Mouse (Mus musculus) heart, postnatal 0 days (tissue): ENCODE measurements at regions not wholly inside any gene's neighbourhood (a gene's known extent, or its start where the extent isn't known, plus 50 kb on each side); places are given as distances from the start of the nearest gene placed in this dataset.
A peak's percentile ranks its signal among the peaks of the same experiment; 100 is the strongest.

ENCODE experiments used
- ATAC-seq: fragments of 200-750 bp; cut with Nextera tagmentation; 2 replicates; pipeline ENCODE4 v1.8.0; 2017; ENCODE audit warnings: low read depth, moderate number of reproducible peaks, moderate library complexity; ENCODE audit not compliant: insufficient read depth
- DNase-seq: peaks from one replicate; pipeline ENCODE4 v3.0.0-alpha.2; 2016; ENCODE audit warnings: low spot score
- H3K27ac ChIP-seq: fragments of 300-500 bp; sonication (generic); 2 replicates; pipeline ENCODE4 v1.5.1; 2014; ENCODE audit warnings: low read depth, mild to moderate bottlenecking
- H3K27me3 ChIP-seq: fragments of 300-500 bp; sonication (generic); 2 replicates; pipeline ENCODE4 v1.6.1; 2014; ENCODE audit warnings: low read length, mixed read lengths; ENCODE audit not compliant: control insufficient read depth, insufficient read depth
- H3K36me3 ChIP-seq: fragments of 300-500 bp; sonication (generic); replicated peaks from 2 replicates; pipeline ENCODE4 v1.6.1; 2014; ENCODE audit warnings: low read length, mixed read lengths; ENCODE audit not compliant: control insufficient read depth, insufficient read depth
- H3K4me1 ChIP-seq: fragments of 300-500 bp; sonication (generic); 2 replicates; pipeline ENCODE4 v1.6.1; 2014; ENCODE audit warnings: antibody characterized with exemption; ENCODE audit not compliant: control insufficient read depth, insufficient read depth
- H3K4me2 ChIP-seq: fragments of 300-500 bp; sonication (generic); 2 replicates; pipeline ENCODE4 v1.6.1; 2014; ENCODE audit warnings: low read depth, mild to moderate bottlenecking, low read length, moderate library complexity
- H3K4me3 ChIP-seq: fragments of 300-500 bp; sonication (generic); 2 replicates; pipeline ENCODE4 v1.5.1; 2014; ENCODE audit warnings: low read depth, low read length
- H3K9ac ChIP-seq: fragments of 300-500 bp; sonication (generic); replicated peaks from 2 replicates; pipeline ENCODE4 v1.6.1; 2014; ENCODE audit warnings: low read depth, low read length, mixed read lengths
- H3K9me3 ChIP-seq: fragments of 300-500 bp; sonication (generic); replicated peaks from 2 replicates; pipeline ENCODE4 v1.6.1; 2016; ENCODE audit warnings: low read length; ENCODE audit not compliant: control insufficient read depth
- CTCF ChIP-seq: IDR thresholded peaks from 2 replicates; pipeline ENCODE4 v1.5.1; 2016; ENCODE audit warnings: antibody characterized with exemption, control low read depth, low read depth
- EP300 ChIP-seq: IDR thresholded peaks from 2 replicates; pipeline ENCODE4 v1.6.1; 2016; ENCODE audit warnings: antibody characterized with exemption, low read depth
- WGBS: fragments of 180-500 bp; shearing (Covaris S2); extraction: QIAGEN DNeasy Blood & Tissue Kit; methylation state at CpG from one replicate; pipeline ENCODE4 v1.1.7; 2014; 5-methylcytosine and 5-hydroxymethylcytosine counted together

DNA sequence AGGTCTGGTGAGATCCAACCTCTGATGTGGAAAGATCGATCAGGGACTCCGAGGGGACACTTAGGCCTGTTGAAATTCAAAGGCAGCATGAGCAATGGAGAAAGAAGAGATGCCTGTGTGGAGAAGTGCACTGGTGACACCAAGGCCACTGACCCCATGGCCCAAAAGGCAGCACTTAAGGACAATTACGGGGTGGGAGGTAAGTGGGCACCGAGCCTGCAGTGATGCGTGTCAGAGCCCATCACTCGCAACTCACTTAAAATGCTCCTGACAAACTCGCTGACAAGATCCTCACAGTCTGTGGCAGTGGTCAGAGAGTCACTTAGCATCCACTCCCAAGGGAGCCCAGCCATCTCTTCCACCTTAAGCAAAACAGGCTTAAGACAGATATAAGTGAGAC is 207.7 kb upstream of the Mki67 start:
- H3K4me2 ChIP-seq = no peak overlapping the region
- no peak overlapping the region for H3K9ac ChIP-seq
- ATAC-seq = no peak
- TF ChIP-seq CTCF = no peak
- no peak for TF ChIP-seq EP300
- WGBS = 42% methylated on average over 7 of the region's 7 CpGs
- H3K36me3 ChIP-seq = no peaks in the 10 kb centered on the region
- DNase-seq = no peak
- no peaks in the 10 kb centered on the region for H3K27me3 ChIP-seq
- H3K4me3 ChIP-seq = no peak overlapping the region
- H3K4me1 ChIP-seq = no peaks in the 10 kb centered on the region
- no peaks in the 10 kb centered on the region for H3K9me3 ChIP-seq
- no peak overlapping the region for H3K27ac ChIP-seq

DNA sequence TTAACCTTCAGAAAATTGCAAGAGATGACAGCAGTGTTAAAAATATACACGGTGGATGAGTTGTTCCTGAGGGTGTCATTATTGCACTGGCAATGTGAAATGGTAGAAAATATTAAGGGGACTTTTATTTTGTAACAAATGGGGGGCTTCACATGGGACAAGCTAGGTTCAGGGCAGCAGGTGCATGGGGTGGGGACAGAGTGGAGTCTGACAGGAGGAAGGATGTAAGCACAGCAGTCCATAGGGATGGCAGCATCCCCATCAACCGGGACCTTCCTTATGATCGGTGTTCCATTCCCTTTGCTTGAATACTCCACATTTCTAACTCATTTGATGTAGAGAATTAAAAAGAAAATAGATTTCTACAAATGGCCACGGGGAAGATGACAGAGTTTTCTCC is 208.5 kb upstream of the Mki67 start:
- DNase-seq (no peak), ATAC-seq (no peak)
- Histone ChIP-seq H3K9me3 (no peaks in the 10 kb centered on the region), H3K4me2 (no peak overlapping the region), H3K36me3 (no peaks in the 10 kb centered on the region), H3K4me1 (no peaks in the 10 kb centered on the region), H3K27ac (no peak overlapping the region), H3K4me3 (no peak overlapping the region), H3K27me3 (no peaks in the 10 kb centered on the region), H3K9ac (no peak overlapping the region)
- 71% methylated on average over 4 of the region's 4 CpGs for WGBS
- TF ChIP-seq EP300 (no peak), CTCF (no peak)

- DNase-seq = no peak
- ATAC-seq = no peak
These were observed 213.9 kb upstream of the Mki67 start for GRCm38 (mm10) chr7:135930091-135930490.

GRCm38 (mm10) chr7:135932595-135933175 is 216.5 kb upstream of the Mki67 start:
- no peak overlapping the region for H3K9ac ChIP-seq
- no peaks in the 10 kb centered on the region for H3K36me3 ChIP-seq
- no peak overlapping the region for H3K4me3 ChIP-seq
- no peak for ATAC-seq
- no peaks in the 10 kb centered on the region for H3K27me3 ChIP-seq
- no peaks in the 10 kb centered on the region for H3K9me3 ChIP-seq
- 71% methylated on average over 5 of the region's 5 CpGs for WGBS
- TF ChIP-seq EP300 (no peak), CTCF (no peak)
- no peak overlapping the region for H3K4me2 ChIP-seq
- H3K4me1 ChIP-seq = no peaks in the 10 kb centered on the region
- no peak overlapping the region for H3K27ac ChIP-seq
- DNase-seq = no peak

More at GRCm38 (mm10) chr7:135930091-135930490, 213.9 kb upstream of the Mki67 start:
- Histone ChIP-seq H3K36me3 (no peaks in the 10 kb centered on the region), H3K4me3 (no peak overlapping the region), H3K27ac (no peak overlapping the region), H3K27me3 (no peaks in the 10 kb centered on the region), H3K9ac (no peak overlapping the region), H3K4me1 (no peaks in the 10 kb centered on the region), H3K9me3 (no peaks in the 10 kb centered on the region), H3K4me2 (no peak overlapping the region)
- TF ChIP-seq CTCF (no peak), EP300 (no peak)
- WGBS = 95% methylated on average over 1 of the region's 1 CpGs

DNA sequence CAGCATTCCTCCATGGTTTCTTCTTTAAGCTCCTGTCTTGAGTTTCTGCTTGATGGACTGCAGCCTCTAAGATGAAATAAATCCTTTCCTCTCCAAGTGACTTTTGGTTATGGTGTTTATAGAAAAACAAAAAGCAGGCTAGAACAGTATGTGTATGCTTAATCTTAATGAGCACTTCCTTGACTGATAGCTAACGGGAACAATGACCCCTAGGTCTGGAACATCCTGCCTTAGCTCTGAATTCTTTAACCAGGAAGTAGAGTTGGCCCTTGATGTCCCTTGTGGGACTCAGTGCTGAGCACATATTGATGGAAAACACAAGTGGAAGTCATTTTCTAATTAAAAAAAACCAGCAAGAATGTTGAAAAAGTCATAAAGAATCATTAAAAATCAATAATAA is 219.0 kb upstream of the Mki67 start:
- Histone ChIP-seq H3K9me3 (no peaks in the 10 kb centered on the region), H3K36me3 (no peaks in the 10 kb centered on the region), H3K4me3 (no peak overlapping the region), H3K4me1 (no peaks in the 10 kb centered on the region), H3K27me3 (no peaks in the 10 kb centered on the region), H3K27ac (peak overlapping the region; percentile 11; the same call in 1 of the 2 replicates), H3K4me2 (no peak overlapping the region), H3K9ac (no peak overlapping the region)
- 40% methylated on average over 1 of the region's 1 CpGs for WGBS
- TF ChIP-seq EP300 = no peak
- no peak for TF ChIP-seq CTCF
- DNase-seq (no peak), ATAC-seq (no peak)

DNA sequence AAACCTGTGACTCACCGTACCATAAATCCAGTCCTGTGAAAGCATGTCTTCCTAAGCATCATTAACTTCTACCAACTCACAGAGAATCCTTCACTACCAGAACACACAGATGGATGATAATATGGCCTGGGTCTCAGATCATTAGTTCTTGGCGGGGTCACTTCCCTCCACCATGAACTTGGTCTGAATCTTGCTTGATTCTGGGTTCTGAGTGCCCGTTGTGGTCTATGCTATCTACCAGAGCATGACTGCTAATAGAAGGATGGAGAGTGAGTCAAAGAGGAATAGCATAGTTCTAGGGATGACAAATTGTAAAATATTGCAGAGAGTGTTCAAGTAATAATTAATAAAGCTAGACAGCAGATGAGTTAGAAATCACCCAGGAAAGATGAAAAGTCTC is 221.3 kb upstream of the Mki67 start:
- Histone ChIP-seq H3K4me3 (no peak overlapping the region), H3K4me2 (no peak overlapping the region), H3K9ac (no peak overlapping the region), H3K36me3 (no peaks in the 10 kb centered on the region), H3K9me3 (no peaks in the 10 kb centered on the region), H3K4me1 (no peaks in the 10 kb centered on the region), H3K27me3 (no peaks in the 10 kb centered on the region), H3K27ac (no peak overlapping the region)
- TF ChIP-seq CTCF (no peak), EP300 (no peak)
- DNase-seq (no peak), ATAC-seq (no peak)
- 77% methylated on average over 3 of the region's 3 CpGs for WGBS
